Mouse (Mus musculus): ENCODE results near the gene 1700001O22Rik.

DNA sequence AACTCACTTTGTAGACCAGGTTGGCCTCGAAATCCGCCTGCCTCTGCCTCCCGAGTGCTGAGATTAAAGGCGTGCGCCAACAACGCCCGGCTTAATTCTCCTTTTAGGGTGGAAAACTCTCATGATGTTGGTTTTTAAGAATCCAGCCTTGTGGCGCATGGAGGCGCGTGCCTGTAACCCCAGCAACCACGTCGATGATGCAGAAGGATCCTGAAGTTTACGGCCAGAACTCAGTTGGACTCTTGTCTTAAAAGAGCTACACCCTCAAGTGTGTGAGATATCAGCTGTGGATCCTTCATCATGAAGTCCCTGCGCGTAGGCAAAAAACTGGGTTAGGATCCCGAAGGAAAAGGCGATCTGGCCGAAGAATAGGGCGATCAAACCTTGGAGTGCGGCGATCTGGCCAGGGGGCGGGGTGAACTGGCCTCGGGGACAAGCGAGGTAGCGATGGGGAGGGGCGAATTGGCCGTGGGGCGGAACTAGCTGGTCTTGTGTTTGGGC lies 3.7 kb upstream of the 1700001O22Rik start:
- TF ChIP-seq POLR2A (IDR thresholded peaks at IDR 0.05; ENCODE audit: borderline replicate concordance, insufficient read depth, low read length) (no peak), CTCF (IDR thresholded peaks at IDR 0.05; ENCODE audit: borderline replicate concordance, insufficient read depth, low read depth, low read length) (no peak)
